Mouse (Mus musculus) C2C12 (cell line): Measurements from ENCODE around the gene Lrrc8d. TPM values are rescaled to one million over a fixed set of nuclear protein-coding genes. Genes with fewer than 3 reads are reported as not detected.

Experiments
- H3K27me3 ChIP-seq: one replicate; pipeline ENCODE4 v1.6.1; 2011; ENCODE audit not compliant: control insufficient read depth, insufficient read depth, insufficient read length
- H3K36me3 ChIP-seq: one replicate; pipeline ENCODE4 v1.6.1; 2011; ENCODE audit not compliant: control insufficient read depth, insufficient read depth
- H3K4me3 ChIP-seq: one replicate; pipeline ENCODE4 v1.5.1; 2011; ENCODE audit warnings: mild to moderate bottlenecking, control low read depth; ENCODE audit not compliant: poor library complexity, insufficient read depth, severe bottlenecking
- H3K79me2 ChIP-seq: one replicate; pipeline ENCODE4 v1.6.1; 2011; ENCODE audit not compliant: control insufficient read depth, insufficient read depth
- H3K79me3 ChIP-seq: one replicate; pipeline ENCODE4 v1.6.1; 2011; ENCODE audit warnings: low read depth, control low read depth
- H3ac ChIP-seq: one replicate; pipeline ENCODE3; 2011; ENCODE audit warnings: low read depth; ENCODE audit not compliant: control insufficient read depth, insufficient read length
- CEBPB ChIP-seq: IDR thresholded peaks from one replicate; pipeline ENCODE4 v1.6.1; 2011; ENCODE audit warnings: low read depth, mild to moderate bottlenecking, control low read depth, moderate library complexity
- CTCF ChIP-seq: IDR thresholded peaks from one replicate; pipeline ENCODE4 v1.5.1; 2011; ENCODE audit not compliant: control insufficient read depth, insufficient read depth, insufficient read length
- FOSL1 ChIP-seq: IDR thresholded peaks from one replicate; pipeline ENCODE4 v1.8.0; 2011; ENCODE audit warnings: mild to moderate bottlenecking, low read length; ENCODE audit not compliant: poor library complexity, insufficient read depth, severe bottlenecking
- MAX ChIP-seq: IDR thresholded peaks from one replicate; pipeline ENCODE4 v1.6.1; 2011; ENCODE audit warnings: mild to moderate bottlenecking, control low read depth
- MYOD1 ChIP-seq: IDR thresholded peaks from one replicate; pipeline ENCODE4 v1.6.1; 2011; ENCODE audit warnings: low read depth; ENCODE audit not compliant: control insufficient read depth, insufficient read length
- MYOG ChIP-seq: IDR thresholded peaks from one replicate; pipeline ENCODE4 v1.6.1; 2011; ENCODE audit not compliant: control insufficient read depth, insufficient read length; ENCODE audit errors: extremely low read depth
- USF1 ChIP-seq: IDR thresholded peaks from one replicate; pipeline ENCODE4 v1.6.1; 2011; ENCODE audit warnings: low read depth, mild to moderate bottlenecking, control low read depth, moderate library complexity
- polyA plus RNA-seq: library from polyadenylated mRNA; unstranded; fragments of >200 nt; fragmentation: generic; extraction: Trizol; gene quantifications from one replicate; pipeline ENCODE4 v1.2.1, GENCODE M21; 2012; ENCODE audit warnings: missing spikeins

The Lrrc8d gene
- polyA plus RNA-seq, 1 experiment: 21.1 TPM

GRCm38 (mm10) chr5:105868593-105868992 is 168.8 kb downstream of the Lrrc8d start:
- no peaks in the 10 kb centered on the region for H3K79me3 ChIP-seq
- H3ac ChIP-seq: no peak overlapping the region
- H3K4me3 ChIP-seq: no peak overlapping the region
- H3K36me3 ChIP-seq: no peaks in the 10 kb centered on the region
- H3K27me3 ChIP-seq: no peaks in the 10 kb centered on the region
- no peak for TF ChIP-seq MYOD1
- peak; percentile 56 for TF ChIP-seq CTCF
- H3K79me2 ChIP-seq: no peaks in the 10 kb centered on the region

- no peaks in the 10 kb centered on the region for H3K36me3 ChIP-seq
- H3K79me3 ChIP-seq: no peaks in the 10 kb centered on the region
- no peaks in the 10 kb centered on the region for H3K79me2 ChIP-seq
- TF ChIP-seq CTCF (no peak), USF1 (no peak), MYOG (no peak), MAX (no peak), CEBPB (no peak), FOSL1 (no peak), MYOD1 (no peak)
- no peak overlapping the region for H3ac ChIP-seq
- no peak overlapping the region for H3K4me3 ChIP-seq
- no peaks in the 10 kb centered on the region for H3K27me3 ChIP-seq
Observed at GRCm38 (mm10) chr5:105869739-105870138, 170.0 kb downstream of the Lrrc8d start.

- Histone ChIP-seq H3K27me3 (no peaks in the 10 kb centered on the region), H3K36me3 (no peaks in the 10 kb centered on the region), H3K79me2 (no peaks in the 10 kb centered on the region), H3K79me3 (no peaks in the 10 kb centered on the region), H3K4me3 (no peak overlapping the region), H3ac (no peak overlapping the region)
- TF ChIP-seq MYOD1 (no peak), USF1 (no peak), CEBPB (no peak), MAX (no peak), MYOG (no peak), FOSL1 (no peak), CTCF (no peak)
Observed at GRCm38 (mm10) chr5:105871140-105871539, 171.4 kb downstream of the Lrrc8d start.

DNA sequence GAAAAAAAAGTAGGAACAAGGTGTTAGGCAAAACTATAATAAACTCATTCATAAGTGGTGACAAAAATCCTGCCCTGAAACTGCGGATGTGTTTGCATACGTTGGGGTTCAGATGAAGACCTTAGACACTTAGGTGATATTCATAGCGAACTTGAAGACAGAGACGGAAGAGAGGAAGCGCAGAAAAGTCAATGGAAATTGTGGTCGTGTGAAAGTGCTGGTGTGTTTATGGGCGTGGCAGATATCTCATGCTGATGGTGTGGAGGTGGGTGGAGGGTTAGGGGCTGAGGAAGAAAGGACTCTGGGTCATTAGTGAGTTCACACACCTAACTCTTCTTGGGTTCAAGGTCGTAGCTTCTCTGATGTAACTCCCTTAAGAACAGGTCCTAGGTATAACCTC is 172.4 kb downstream of the Lrrc8d start:
- H3K79me2 ChIP-seq: peaks cover 8% of the 10 kb centered on the region
- no peaks in the 10 kb centered on the region for H3K36me3 ChIP-seq
- H3K79me3 ChIP-seq: peaks cover 4% of the 10 kb centered on the region
- no peaks in the 10 kb centered on the region for H3K27me3 ChIP-seq
- H3K4me3 ChIP-seq: no peak overlapping the region
- H3ac ChIP-seq: no peak overlapping the region
- TF ChIP-seq FOSL1 (no peak), USF1 (no peak), CTCF (no peak)

GRCm38 (mm10) chr5:105872916-105873315 is 173.1 kb downstream of the Lrrc8d start:
- Histone ChIP-seq H3ac (no peak overlapping the region), H3K79me3 (peaks cover 11% of the 10 kb centered on the region), H3K27me3 (no peaks in the 10 kb centered on the region), H3K79me2 (peaks cover 15% of the 10 kb centered on the region), H3K36me3 (no peaks in the 10 kb centered on the region), H3K4me3 (no peak overlapping the region)
- no peak for TF ChIP-seq MYOD1

GRCm38 (mm10) chr5:105873774-105874173 is 174.0 kb downstream of the Lrrc8d start:
- Histone ChIP-seq H3K79me2 (peaks cover 24% of the 10 kb centered on the region), H3K4me3 (no peak overlapping the region)
- TF ChIP-seq USF1 (no peak), MYOD1 (peak; percentile 34), CEBPB (no peak)

GRCm38 (mm10) chr5:105874476-105874875 is 174.7 kb downstream of the Lrrc8d start:
- Histone ChIP-seq H3K27me3 (no peaks in the 10 kb centered on the region), H3K4me3 (no peak overlapping the region), H3ac (no peak overlapping the region), H3K36me3 (peaks cover 5% of the 10 kb centered on the region), H3K79me2 (peaks cover 31% of the 10 kb centered on the region), H3K79me3 (peaks cover 27% of the 10 kb centered on the region)
- no peak for TF ChIP-seq CTCF
- TF ChIP-seq CEBPB: no peak
- TF ChIP-seq MYOD1: no peak
- TF ChIP-seq MAX: no peak
- no peak for TF ChIP-seq FOSL1
- TF ChIP-seq MYOG: no peak
- no peak for TF ChIP-seq USF1

More at GRCm38 (mm10) chr5:105873774-105874173, 174.0 kb downstream of the Lrrc8d start:
- Histone ChIP-seq H3ac (no peak overlapping the region), H3K79me3 (peaks cover 20% of the 10 kb centered on the region), H3K36me3 (no peaks in the 10 kb centered on the region), H3K27me3 (no peaks in the 10 kb centered on the region)
